Mouse (Mus musculus): ENCODE data around the gene Sfxn1. TPM values are rescaled to one million over a fixed set of nuclear protein-coding genes. Genes with fewer than 3 reads are reported as not detected.

Sfxn1 gene
- polyA plus RNA-seq, 1 experiment from 2014 or later: 142 TPM

DNA sequence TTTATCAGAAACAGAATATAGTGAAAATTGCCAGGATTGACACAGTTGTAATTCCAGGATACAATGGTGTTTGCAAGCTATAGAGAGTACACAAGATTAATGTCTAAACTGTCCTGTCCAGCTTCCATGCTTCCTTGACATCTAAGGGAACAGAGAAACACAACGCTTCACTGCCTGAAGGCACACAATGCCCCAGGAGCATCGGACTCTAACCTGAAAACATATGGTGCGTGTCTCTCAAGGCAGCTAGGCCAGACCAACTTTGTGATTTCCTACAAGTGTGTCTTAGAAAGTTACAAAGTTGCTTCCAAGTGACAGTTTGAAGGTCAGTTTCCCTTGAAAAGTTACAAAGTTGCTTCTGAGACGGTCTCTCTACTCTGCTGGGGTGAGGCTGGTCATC lies 25.6 kb downstream of the Sfxn1 start:
- no peaks in the 10 kb centered on the region for H3K27me3 ChIP-seq (replicated peaks; ENCODE audit: control insufficient read depth, insufficient read depth, low read length)
- H3K4me2 ChIP-seq: no peak overlapping the region
- no peak overlapping the region for H3K4me3 ChIP-seq (ENCODE audit: low read depth, low read length)
- H3K9ac ChIP-seq (ENCODE audit: low read depth, low read length): no peak overlapping the region
- WGBS: 94% methylated on average over 4 of the region's 4 CpGs
- ATAC-seq (replicated peaks; ENCODE audit: low FRiP score): no peak
- DNase-seq (ENCODE audit: low spot score): no peak
- peaks cover 32% of the 10 kb centered on the region for H3K36me3 ChIP-seq (ENCODE audit: control insufficient read depth, insufficient read depth, low read length)
- H3K9me3 ChIP-seq (ENCODE audit: control insufficient read depth, low read length): no peaks in the 10 kb centered on the region
- no peak overlapping the region for H3K27ac ChIP-seq (ENCODE audit: low read depth, low read length)
- H3K4me1 ChIP-seq (replicated peaks; ENCODE audit: control insufficient read depth, insufficient read depth, low read length): peaks cover 7% of the 10 kb centered on the region; the same call in 1 of the 2 replicates

DNA sequence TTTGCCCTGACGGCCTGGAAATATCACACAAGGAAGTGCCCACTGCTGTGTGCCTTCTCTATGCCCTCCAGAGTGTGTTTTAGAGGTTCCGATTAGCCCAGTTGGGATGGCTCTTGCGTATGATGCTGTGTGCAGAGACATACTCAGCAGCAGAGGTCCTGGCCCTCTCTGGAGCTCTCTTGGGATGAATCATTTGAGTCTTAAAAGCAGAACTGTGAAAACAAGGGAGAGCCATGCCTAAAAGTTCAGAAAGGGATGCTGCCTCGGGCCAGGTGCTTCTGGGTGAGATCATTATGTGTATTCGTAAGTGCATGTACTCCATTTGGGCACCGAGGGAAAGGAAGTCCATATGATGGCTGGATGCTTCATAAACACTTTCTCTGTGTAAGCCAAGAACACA lies 26.1 kb downstream of the Sfxn1 start:
- peaks cover 7% of the 10 kb centered on the region; the same call in 1 of the 2 replicates for H3K4me1 ChIP-seq (replicated peaks; ENCODE audit: control insufficient read depth, insufficient read depth, low read length)
- WGBS: 94% methylated on average over 6 of the region's 6 CpGs
- H3K36me3 ChIP-seq (ENCODE audit: control insufficient read depth, insufficient read depth, low read length): peaks cover 29% of the 10 kb centered on the region
- no peaks in the 10 kb centered on the region for H3K27me3 ChIP-seq (replicated peaks; ENCODE audit: control insufficient read depth, insufficient read depth, low read length)
- H3K9me3 ChIP-seq (ENCODE audit: control insufficient read depth, low read length): no peaks in the 10 kb centered on the region
- no peak overlapping the region for H3K4me3 ChIP-seq (ENCODE audit: low read depth, low read length)
- DNase-seq (ENCODE audit: low spot score) (no peak), ATAC-seq (replicated peaks; ENCODE audit: low FRiP score) (no peak)
- H3K27ac ChIP-seq (ENCODE audit: low read depth, low read length): no peak overlapping the region
- H3K9ac ChIP-seq (ENCODE audit: low read depth, low read length): no peak overlapping the region
- no peak overlapping the region for H3K4me2 ChIP-seq

DNA sequence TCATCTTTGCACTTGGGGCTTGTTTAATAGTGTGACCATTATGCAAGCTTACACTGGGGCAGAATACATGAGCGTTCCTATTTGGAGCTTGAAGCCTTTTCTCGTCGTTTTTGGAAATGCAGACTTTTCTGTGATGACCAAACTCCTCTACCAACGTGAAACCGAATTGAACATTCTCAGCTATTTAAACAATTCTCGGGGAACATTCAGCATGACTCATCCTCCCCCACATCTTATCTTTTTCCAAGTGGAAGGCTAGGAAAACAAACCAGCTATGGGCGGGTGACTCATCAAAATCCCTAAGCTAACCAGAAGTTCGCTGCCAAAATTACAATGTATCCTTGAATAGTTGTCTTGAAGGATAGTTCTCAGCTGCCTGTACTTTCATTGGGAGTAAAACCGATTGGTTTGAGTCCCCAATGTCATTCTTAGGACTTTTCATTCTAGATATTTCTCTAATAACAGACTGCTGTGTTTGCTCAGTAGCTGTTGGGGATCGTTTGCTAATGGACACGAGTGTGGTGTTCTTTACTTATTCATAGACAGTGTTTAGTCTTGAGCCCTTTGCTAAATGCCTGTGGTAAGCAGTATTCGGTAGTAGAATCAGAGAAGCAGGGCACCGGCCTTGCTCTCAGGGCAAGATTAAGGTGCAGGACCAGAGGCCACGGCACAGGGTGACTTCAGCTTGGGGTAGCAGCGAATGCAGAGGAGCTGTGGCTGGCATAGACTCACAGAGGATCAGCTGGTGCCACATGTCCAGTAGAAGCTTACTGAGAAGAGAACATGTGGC lies 29.6 kb downstream of the Sfxn1 start:
- Histone ChIP-seq H3K27me3 (replicated peaks; ENCODE audit: control insufficient read depth, insufficient read depth, low read length) (no peaks in the 10 kb centered on the region), H3K9me3 (ENCODE audit: control insufficient read depth, low read length) (no peaks in the 10 kb centered on the region), H3K27ac (ENCODE audit: low read depth, low read length) (no peak overlapping the region), H3K4me2 (no peak overlapping the region), H3K4me3 (ENCODE audit: low read depth, low read length) (no peak overlapping the region), H3K36me3 (ENCODE audit: control insufficient read depth, insufficient read depth, low read length) (peaks cover 17% of the 10 kb centered on the region), H3K4me1 (replicated peaks; ENCODE audit: control insufficient read depth, insufficient read depth, low read length) (peaks cover 7% of the 10 kb centered on the region; the same call in 1 of the 2 replicates), H3K9ac (ENCODE audit: low read depth, low read length) (no peak overlapping the region)
- ATAC-seq (replicated peaks; ENCODE audit: low FRiP score): no peak
- DNase-seq (ENCODE audit: low spot score): no peak
- WGBS: 73% methylated on average over 15 of the region's 15 CpGs

DNA sequence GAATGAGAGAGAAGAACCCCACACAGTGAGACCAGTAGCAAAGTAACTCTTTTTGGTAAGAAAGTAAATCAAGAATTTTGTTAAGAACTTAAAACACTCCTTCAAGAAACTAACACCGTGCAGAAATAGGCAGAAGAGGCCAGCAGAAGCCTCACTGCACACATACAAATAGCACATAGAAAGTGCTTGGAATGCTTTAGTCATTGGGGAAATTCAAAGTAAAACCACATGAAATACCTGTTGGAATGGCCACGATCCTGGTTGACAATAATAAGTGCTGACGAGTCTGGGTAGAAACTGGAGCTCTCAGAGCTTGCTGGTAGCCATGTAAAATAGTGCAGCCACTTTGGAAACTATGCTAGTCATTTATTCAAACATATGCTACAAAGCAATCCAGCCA lies 30.4 kb downstream of the Sfxn1 start:
- no peak overlapping the region for H3K27ac ChIP-seq (ENCODE audit: low read depth, low read length)
- no peaks in the 10 kb centered on the region for H3K27me3 ChIP-seq (replicated peaks; ENCODE audit: control insufficient read depth, insufficient read depth, low read length)
- H3K4me2 ChIP-seq: no peak overlapping the region
- WGBS: 84% methylated on average over 3 of the region's 3 CpGs
- no peak overlapping the region for H3K9ac ChIP-seq (ENCODE audit: low read depth, low read length)
- no peak for DNase-seq (ENCODE audit: low spot score)
- peaks cover 18% of the 10 kb centered on the region; the same call in 1 of the 2 replicates for H3K36me3 ChIP-seq (ENCODE audit: control insufficient read depth, insufficient read depth, low read length)
- peaks cover 7% of the 10 kb centered on the region; the same call in 1 of the 2 replicates for H3K4me1 ChIP-seq (replicated peaks; ENCODE audit: control insufficient read depth, insufficient read depth, low read length)
- no peak for ATAC-seq (replicated peaks; ENCODE audit: low FRiP score)
- H3K9me3 ChIP-seq (ENCODE audit: control insufficient read depth, low read length): no peaks in the 10 kb centered on the region
- no peak overlapping the region for H3K4me3 ChIP-seq (ENCODE audit: low read depth, low read length)

DNA sequence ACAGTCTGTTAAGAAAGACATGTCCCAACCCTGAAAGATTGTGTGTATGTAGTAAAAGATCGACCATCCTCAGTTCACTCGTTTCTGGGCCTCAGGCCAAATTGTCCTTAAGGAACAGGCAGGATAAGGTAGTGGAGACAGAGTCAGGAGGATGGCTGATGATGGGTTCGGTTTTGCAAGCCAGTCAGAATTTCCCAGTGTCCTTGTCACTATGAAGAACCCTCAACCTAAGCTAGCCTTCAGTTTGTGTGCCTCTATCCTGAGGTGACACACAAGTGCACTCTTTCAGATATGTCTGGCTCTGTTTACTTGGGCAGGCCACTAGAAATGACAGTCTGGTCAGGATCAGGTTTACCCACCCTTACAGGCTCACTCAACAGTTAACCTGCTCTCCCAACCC lies 31.6 kb downstream of the Sfxn1 start:
- 85% methylated on average over 3 of the region's 3 CpGs for WGBS
- Histone ChIP-seq H3K4me1 (replicated peaks; ENCODE audit: control insufficient read depth, insufficient read depth, low read length) (peaks cover 7% of the 10 kb centered on the region; the same call in 1 of the 2 replicates), H3K36me3 (ENCODE audit: control insufficient read depth, insufficient read depth, low read length) (peaks cover 21% of the 10 kb centered on the region; the same call in 1 of the 2 replicates), H3K27ac (ENCODE audit: low read depth, low read length) (no peak overlapping the region), H3K4me2 (no peak overlapping the region), H3K4me3 (ENCODE audit: low read depth, low read length) (no peak overlapping the region), H3K9ac (ENCODE audit: low read depth, low read length) (no peak overlapping the region), H3K9me3 (ENCODE audit: control insufficient read depth, low read length) (no peaks in the 10 kb centered on the region), H3K27me3 (replicated peaks; ENCODE audit: control insufficient read depth, insufficient read depth, low read length) (no peaks in the 10 kb centered on the region)
- DNase-seq (ENCODE audit: low spot score): no peak
- ATAC-seq (replicated peaks; ENCODE audit: low FRiP score): no peak

DNA sequence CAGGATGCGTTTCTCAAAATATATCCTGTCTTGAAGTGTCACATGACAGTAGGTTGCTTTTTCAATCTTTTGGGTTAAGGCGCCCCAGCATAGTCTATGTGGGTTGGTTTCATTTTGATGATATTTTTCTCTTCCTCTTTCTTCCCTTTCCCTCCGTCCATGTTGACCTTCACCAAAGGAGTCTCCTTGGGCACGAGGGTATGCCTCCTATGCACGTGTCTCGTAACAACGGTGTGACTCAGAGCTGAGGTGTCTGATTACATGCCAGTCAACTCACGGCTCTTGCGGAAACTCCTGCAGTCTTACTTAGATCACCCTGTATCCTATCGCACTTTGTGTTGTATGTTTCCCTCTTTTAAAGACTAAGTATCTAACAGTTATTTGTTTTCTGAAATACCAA lies 32.2 kb downstream of the Sfxn1 start:
- Histone ChIP-seq H3K4me3 (ENCODE audit: low read depth, low read length) (no peak overlapping the region), H3K4me2 (no peak overlapping the region), H3K36me3 (ENCODE audit: control insufficient read depth, insufficient read depth, low read length) (peaks cover 24% of the 10 kb centered on the region; the same call in 1 of the 2 replicates), H3K4me1 (replicated peaks; ENCODE audit: control insufficient read depth, insufficient read depth, low read length) (peaks cover 7% of the 10 kb centered on the region; the same call in 1 of the 2 replicates), H3K27ac (ENCODE audit: low read depth, low read length) (no peak overlapping the region), H3K27me3 (replicated peaks; ENCODE audit: control insufficient read depth, insufficient read depth, low read length) (no peaks in the 10 kb centered on the region), H3K9me3 (ENCODE audit: control insufficient read depth, low read length) (no peaks in the 10 kb centered on the region), H3K9ac (ENCODE audit: low read depth, low read length) (no peak overlapping the region)
- DNase-seq (ENCODE audit: low spot score) (no peak), ATAC-seq (replicated peaks; ENCODE audit: low FRiP score) (no peak)
- 87% methylated on average over 10 of the region's 10 CpGs for WGBS

DNA sequence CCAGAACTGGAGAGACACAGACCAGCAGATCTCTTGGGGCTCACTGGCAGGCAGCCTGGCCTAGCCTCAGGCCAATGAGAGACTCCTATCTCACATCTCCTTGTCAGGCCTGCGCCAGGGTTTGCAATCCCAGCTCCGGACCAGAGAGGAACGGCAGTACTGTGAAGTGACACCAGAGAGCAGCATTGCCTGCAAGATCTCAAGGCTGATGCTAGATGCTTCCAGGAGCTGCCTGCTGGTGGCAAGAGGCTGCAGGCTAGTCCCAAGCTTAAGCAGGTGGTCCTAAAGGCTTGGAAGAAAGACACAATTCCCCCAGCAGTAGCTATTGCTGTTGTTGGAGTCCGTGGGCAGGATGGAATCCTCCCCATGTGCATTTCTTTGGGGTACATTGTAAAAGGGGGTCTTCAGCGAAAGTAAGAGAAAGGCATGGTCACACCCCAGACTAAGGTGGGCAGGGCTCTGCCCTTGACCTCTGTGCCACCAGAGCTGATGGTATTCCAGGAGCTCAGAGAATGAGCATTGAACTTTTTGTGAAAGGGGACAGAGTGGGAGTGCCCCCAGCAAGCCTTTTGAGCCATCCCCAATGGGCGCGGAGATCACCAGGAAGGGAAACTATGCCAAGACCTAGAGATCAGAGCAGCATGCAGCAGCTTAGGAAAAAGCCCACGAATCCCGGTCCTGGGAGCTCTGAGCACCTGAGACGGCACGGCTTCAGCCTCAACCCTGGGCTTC lies 42.3 kb downstream of the Sfxn1 start:
- Histone ChIP-seq H3K27me3 (replicated peaks; ENCODE audit: control insufficient read depth, insufficient read depth, low read length) (no peaks in the 10 kb centered on the region), H3K4me3 (ENCODE audit: low read depth, low read length) (no peak overlapping the region), H3K9ac (ENCODE audit: low read depth, low read length) (no peak overlapping the region), H3K9me3 (ENCODE audit: control insufficient read depth, low read length) (no peaks in the 10 kb centered on the region), H3K27ac (ENCODE audit: low read depth, low read length) (no peak overlapping the region), H3K4me2 (no peak overlapping the region), H3K4me1 (replicated peaks; ENCODE audit: control insufficient read depth, insufficient read depth, low read length) (no peaks in the 10 kb centered on the region), H3K36me3 (ENCODE audit: control insufficient read depth, insufficient read depth, low read length) (no peaks in the 10 kb centered on the region)
- 54% methylated on average over 11 of the region's 11 CpGs for WGBS
- ATAC-seq (replicated peaks; ENCODE audit: low FRiP score): no peak
- DNase-seq (ENCODE audit: low spot score): no peak

DNA sequence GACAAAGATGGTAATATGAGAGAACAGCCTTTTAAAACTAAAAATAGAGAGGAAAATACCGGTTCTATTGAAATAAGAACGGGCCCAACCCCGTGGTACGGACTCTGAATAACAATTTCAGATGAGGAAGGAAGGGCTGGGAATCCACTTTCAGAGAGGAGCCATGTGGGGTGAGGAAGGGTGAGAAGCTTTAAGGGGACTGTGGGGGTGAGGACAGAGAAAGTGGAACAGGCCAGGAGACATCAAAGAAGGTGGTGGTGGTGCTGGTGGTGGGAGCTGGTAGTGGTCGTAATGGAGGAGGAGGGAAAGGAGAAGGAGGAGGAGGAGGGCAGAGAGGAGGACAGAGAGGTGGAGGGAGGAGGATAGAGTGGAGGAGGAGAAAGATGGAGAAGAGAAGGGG lies 43.3 kb downstream of the Sfxn1 start:
- Histone ChIP-seq H3K4me2 (no peak overlapping the region), H3K27ac (ENCODE audit: low read depth, low read length) (no peak overlapping the region), H3K4me3 (ENCODE audit: low read depth, low read length) (no peak overlapping the region), H3K9me3 (ENCODE audit: control insufficient read depth, low read length) (no peaks in the 10 kb centered on the region), H3K27me3 (replicated peaks; ENCODE audit: control insufficient read depth, insufficient read depth, low read length) (no peaks in the 10 kb centered on the region), H3K9ac (ENCODE audit: low read depth, low read length) (no peak overlapping the region), H3K4me1 (replicated peaks; ENCODE audit: control insufficient read depth, insufficient read depth, low read length) (no peaks in the 10 kb centered on the region), H3K36me3 (ENCODE audit: control insufficient read depth, insufficient read depth, low read length) (no peaks in the 10 kb centered on the region)
- ATAC-seq (replicated peaks; ENCODE audit: low FRiP score): no peak
- no peak for DNase-seq (ENCODE audit: low spot score)
- 68% methylated on average over 5 of the region's 5 CpGs for WGBS

Measured in liver, embryonic 11.5 days (tissue).